Mouse (Mus musculus) midbrain, embryonic 14.5 days (tissue): Measurements from ENCODE around the gene Ctnnd1. TPM values are rescaled to one million over a fixed set of nuclear protein-coding genes. Genes with fewer than 3 reads are reported as not detected.

ENCODE experiments used
- ATAC-seq: fragments of 200-750 bp; cut with Nextera tagmentation; 2 replicates; pipeline ENCODE4 v1.8.0; 2017; ENCODE audit warnings: moderate number of reproducible peaks, moderate library complexity; ENCODE audit not compliant: low FRiP score, low TSS enrichment
- DNase-seq: peaks from one replicate; pipeline ENCODE4 v3.0.0-alpha.2; 2015
- H3K27ac ChIP-seq: fragments of 300-500 bp; sonication (generic); replicated peaks from 2 replicates; pipeline ENCODE4 v1.5.1; 2014; ENCODE audit warnings: mild to moderate bottlenecking, low read depth, low read length, moderate library complexity
- H3K27me3 ChIP-seq: fragments of 300-500 bp; sonication (generic); 2 replicates; pipeline ENCODE4 v1.6.1; 2014; ENCODE audit warnings: low read length, control low read depth, mixed read lengths; ENCODE audit not compliant: control insufficient read depth, insufficient read depth
- H3K36me3 ChIP-seq: fragments of 300-500 bp; sonication (generic); 2 replicates; pipeline ENCODE4 v1.6.1; 2014; ENCODE audit warnings: low read length, control low read depth; ENCODE audit not compliant: control insufficient read depth, insufficient read depth
- H3K4me1 ChIP-seq: fragments of 300-500 bp; sonication (generic); 2 replicates; pipeline ENCODE4 v1.6.1; 2014; ENCODE audit warnings: mild to moderate bottlenecking, antibody characterized with exemption, low read length, control low read depth; ENCODE audit not compliant: control insufficient read depth, insufficient read depth
- H3K4me2 ChIP-seq: fragments of 300-500 bp; sonication (generic); 2 replicates; pipeline ENCODE4 v1.6.1; 2014; ENCODE audit warnings: mild to moderate bottlenecking, low read length, moderate library complexity
- H3K4me3 ChIP-seq: fragments of 300-500 bp; sonication (generic); replicated peaks from 2 replicates; pipeline ENCODE4 v1.5.1; 2014; ENCODE audit warnings: low read depth, low read length
- H3K9ac ChIP-seq: fragments of 300-500 bp; sonication (generic); replicated peaks from 2 replicates; pipeline ENCODE4 v1.6.1; 2014; ENCODE audit warnings: mild to moderate bottlenecking, low read length, moderate library complexity
- H3K9me3 ChIP-seq: fragments of 300-500 bp; sonication (generic); 2 replicates; pipeline ENCODE4 v1.6.1; 2016; ENCODE audit warnings: low read length, control low read depth, mixed read lengths; ENCODE audit not compliant: control insufficient read depth
- WGBS: fragments of 180-500 bp; shearing (Covaris S2); extraction: QIAGEN DNeasy Blood & Tissue Kit; methylation state at CpG from one replicate; pipeline ENCODE4 v1.1.7; 2014; 5-methylcytosine and 5-hydroxymethylcytosine counted together
- polyA plus RNA-seq: library from polyadenylated mRNA; unstranded; fragments of >200 nt; fragmentation: Nextera tagmentation; extraction: Ambion mirVana; gene quantifications from 2 replicates; pipeline ENCODE4 v1.2.1, GENCODE M21; 2014

The Ctnnd1 gene
- polyA plus RNA-seq, 1 experiment from 2014 or later, result 33.8 TPM

- Histone ChIP-seq H3K9me3 (no peaks in the 10 kb centered on the region), H3K9ac (no peak overlapping the region), H3K27me3 (no peaks in the 10 kb centered on the region), H3K27ac (no peak overlapping the region; the same call in 1 of the 2 replicates), H3K4me3 (no peak overlapping the region), H3K36me3 (no peaks in the 10 kb centered on the region), H3K4me2 (0 out of 2 replicates have a peak overlapping the region, but pooled peaks have one; percentile 5), H3K4me1 (peaks cover 40% of the 10 kb centered on the region)
- ATAC-seq, result no peak
- 34% methylated on average over 7 of the region's 7 CpGs for WGBS
- peak; percentile 35 for DNase-seq
Measured at GRCm38 (mm10) chr2:84637452-84638165, 13.0 kb downstream of the Ctnnd1 start.

- Histone ChIP-seq H3K9me3 (no peaks in the 10 kb centered on the region), H3K27me3 (no peaks in the 10 kb centered on the region), H3K4me1 (peaks cover 40% of the 10 kb centered on the region), H3K27ac (peak overlapping the region; percentile 77), H3K4me2 (peak overlapping the region; percentile 19; the same call in 1 of the 2 replicates), H3K9ac (no peak overlapping the region), H3K36me3 (no peaks in the 10 kb centered on the region), H3K4me3 (no peak overlapping the region)
- ATAC-seq (no peak), DNase-seq (peak; percentile 2)
- 27% methylated on average over 8 of the region's 8 CpGs for WGBS
Measured at GRCm38 (mm10) chr2:84636231-84636741, 14.3 kb downstream of the Ctnnd1 start.

DNA sequence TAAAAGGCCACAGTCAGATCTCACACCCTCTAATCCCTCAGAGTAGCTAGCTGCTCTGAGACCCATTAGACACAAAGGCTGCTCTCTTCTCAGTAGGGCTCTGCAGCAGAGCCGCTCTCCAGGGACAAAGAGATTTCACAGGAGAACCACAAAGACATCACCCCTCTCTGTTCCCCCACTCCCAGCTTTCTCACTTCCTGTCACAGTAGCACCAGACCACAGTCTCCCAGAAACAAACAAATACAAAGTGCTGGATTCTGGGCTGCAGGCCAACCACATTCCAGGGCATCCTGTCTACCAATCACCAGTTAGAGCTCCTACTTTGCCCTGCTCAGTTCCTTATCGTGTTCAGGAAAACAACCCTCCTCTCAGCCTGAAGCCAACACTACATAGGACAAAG is 15.0 kb downstream of the Ctnnd1 start:
- Histone ChIP-seq H3K9ac (no peak overlapping the region), H3K4me1 (peaks cover 40% of the 10 kb centered on the region), H3K36me3 (no peaks in the 10 kb centered on the region), H3K9me3 (no peaks in the 10 kb centered on the region), H3K4me3 (no peak overlapping the region), H3K4me2 (peak overlapping the region; percentile 19; the same call in 1 of the 2 replicates), H3K27me3 (no peaks in the 10 kb centered on the region), H3K27ac (peak overlapping the region; percentile 77)
- DNase-seq (peak; percentile 80), ATAC-seq (peak; percentile 88)
- 5% methylated on average over 2 of the region's 2 CpGs for WGBS

DNA sequence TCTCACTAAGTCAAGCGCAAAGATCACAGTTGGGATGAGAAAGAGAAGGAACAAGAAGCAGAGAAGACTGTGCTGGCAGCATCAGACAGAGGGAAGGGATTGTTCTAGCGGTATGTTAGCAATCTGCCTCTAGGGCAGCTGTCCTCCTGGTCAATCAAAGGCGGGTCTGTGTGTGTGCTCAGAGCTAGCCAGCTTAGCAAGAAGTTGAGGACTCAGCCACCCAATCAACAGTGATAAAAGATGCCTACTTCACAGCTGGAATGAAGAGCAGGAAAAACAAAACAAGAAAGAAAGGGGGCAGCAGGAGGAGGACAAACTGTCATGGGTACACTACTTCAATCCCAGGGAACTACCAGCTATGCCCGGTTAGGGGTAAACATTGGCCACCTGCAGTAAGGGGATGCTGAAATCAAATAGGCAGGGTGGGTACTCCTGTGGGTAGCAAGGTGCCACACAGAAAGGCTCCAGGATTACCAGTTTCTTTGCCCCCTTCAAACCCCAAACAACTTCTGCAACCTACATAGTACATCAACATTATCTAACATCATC is 15.6 kb downstream of the Ctnnd1 start:
- ATAC-seq (peak; percentile 26; the same call in 1 of the 2 replicates), DNase-seq (peak; percentile 36)
- peaks cover 40% of the 10 kb centered on the region for H3K4me1 ChIP-seq
- H3K36me3 ChIP-seq, result no peaks in the 10 kb centered on the region
- H3K27ac ChIP-seq, result peak overlapping the region; percentile 77
- no peaks in the 10 kb centered on the region for H3K27me3 ChIP-seq
- no peak overlapping the region for H3K9ac ChIP-seq
- H3K4me3 ChIP-seq, result no peak overlapping the region
- no peaks in the 10 kb centered on the region for H3K9me3 ChIP-seq
- 24% methylated on average over 4 of the region's 4 CpGs for WGBS
- peak overlapping the region; percentile 7; the same call in 1 of the 2 replicates for H3K4me2 ChIP-seq

GRCm38 (mm10) chr2:84634006-84634405 is 16.6 kb downstream of the Ctnnd1 start:
- no peak for DNase-seq
- Histone ChIP-seq H3K27me3 (no peaks in the 10 kb centered on the region), H3K36me3 (no peaks in the 10 kb centered on the region), H3K27ac (no peak overlapping the region), H3K9ac (no peak overlapping the region), H3K4me2 (no peak overlapping the region), H3K9me3 (no peaks in the 10 kb centered on the region), H3K4me1 (peaks cover 38% of the 10 kb centered on the region), H3K4me3 (no peak overlapping the region)
- ATAC-seq, result no peak
- 85% methylated on average over 4 of the region's 4 CpGs for WGBS

- no peak overlapping the region for H3K27ac ChIP-seq
- H3K9ac ChIP-seq, result no peak overlapping the region
- DNase-seq, result peak; percentile 14
- no peaks in the 10 kb centered on the region for H3K9me3 ChIP-seq
- H3K27me3 ChIP-seq, result no peaks in the 10 kb centered on the region
- H3K36me3 ChIP-seq, result no peaks in the 10 kb centered on the region
- peaks cover 28% of the 10 kb centered on the region for H3K4me1 ChIP-seq
- H3K4me3 ChIP-seq, result no peak overlapping the region
- no peak overlapping the region for H3K4me2 ChIP-seq
- ATAC-seq, result no peak
- WGBS, result 7% methylated on average over 3 of the region's 3 CpGs
Measured at GRCm38 (mm10) chr2:84632999-84633398, 17.6 kb downstream of the Ctnnd1 start.

DNA sequence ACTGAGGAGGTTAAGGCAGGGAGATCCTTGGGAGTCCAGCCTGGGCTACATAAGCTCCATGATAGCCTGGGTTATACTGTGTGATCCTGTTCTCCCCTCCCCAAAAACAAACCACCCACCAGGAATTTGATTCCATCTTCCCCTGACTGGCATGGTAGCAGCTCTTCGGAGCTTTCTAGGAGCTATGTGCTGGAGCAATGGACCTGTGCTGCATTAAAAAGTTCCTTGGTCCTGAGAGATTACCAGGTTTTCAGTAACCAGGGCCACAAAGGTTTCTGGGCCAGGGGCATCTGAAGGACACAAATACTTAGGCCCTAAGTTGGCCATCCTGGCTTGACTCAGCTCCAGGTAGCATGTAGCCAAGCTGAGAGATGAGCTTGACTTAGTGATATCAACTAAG is 18.6 kb downstream of the Ctnnd1 start:
- H3K4me3 ChIP-seq, result no peak overlapping the region
- H3K9me3 ChIP-seq, result no peaks in the 10 kb centered on the region
- no peak overlapping the region for H3K27ac ChIP-seq
- H3K36me3 ChIP-seq, result no peaks in the 10 kb centered on the region
- H3K9ac ChIP-seq, result no peak overlapping the region
- no peak for ATAC-seq
- H3K27me3 ChIP-seq, result no peaks in the 10 kb centered on the region
- no peak overlapping the region for H3K4me2 ChIP-seq
- WGBS, result 95% methylated on average over 1 of the region's 1 CpGs
- peaks cover 24% of the 10 kb centered on the region for H3K4me1 ChIP-seq
- no peak for DNase-seq

DNA sequence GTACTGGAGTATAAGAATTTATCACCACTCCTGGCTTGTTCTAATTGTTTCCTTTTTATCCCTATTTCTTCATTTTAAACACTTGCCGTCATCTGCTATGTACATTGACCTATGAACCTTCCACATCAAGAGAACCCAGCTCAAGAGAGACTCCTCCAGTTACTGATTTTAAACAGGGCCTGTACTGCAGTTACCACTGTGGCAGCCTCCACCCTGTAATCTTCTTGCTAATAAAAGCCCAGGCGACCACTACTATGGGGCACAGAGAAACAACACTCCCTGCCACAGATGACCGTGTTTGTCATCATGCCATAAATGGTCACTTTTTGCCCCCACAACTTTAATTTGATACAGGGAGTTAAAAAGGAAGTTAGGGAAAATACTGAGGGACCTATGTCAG is 23.5 kb downstream of the Ctnnd1 start:
- ATAC-seq (no peak), DNase-seq (no peak)
- Histone ChIP-seq H3K27ac (no peak overlapping the region), H3K4me1 (no peaks in the 10 kb centered on the region), H3K36me3 (peaks cover 13% of the 10 kb centered on the region), H3K4me3 (no peak overlapping the region), H3K9me3 (no peaks in the 10 kb centered on the region), H3K4me2 (no peak overlapping the region), H3K9ac (no peak overlapping the region), H3K27me3 (no peaks in the 10 kb centered on the region)
- WGBS, result 70% methylated on average over 3 of the region's 3 CpGs
